Mouse (Mus musculus): ENCODE measurements around the gene Tsen2.

DNA sequence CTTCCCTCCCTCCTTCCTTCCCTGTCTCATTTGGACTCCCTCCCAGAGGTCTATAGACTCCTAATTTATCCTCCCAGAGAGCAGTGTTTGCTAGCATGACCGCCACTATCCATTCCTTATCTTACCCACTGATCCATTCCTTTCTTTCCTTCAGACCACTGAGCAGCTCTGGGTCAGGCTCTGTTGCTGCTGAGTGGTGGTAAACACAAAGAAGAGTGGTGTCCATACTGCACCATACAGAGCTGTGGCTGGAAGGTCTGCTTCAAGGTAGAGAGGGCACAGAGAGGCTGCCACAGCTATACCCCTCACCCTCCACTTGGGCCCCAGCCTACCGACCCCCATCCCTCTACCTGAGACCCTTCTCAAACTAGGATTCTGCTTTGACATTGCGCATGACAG, 40.3 kb upstream of the Tsen2 start:
- TF ChIP-seq CTCF (IDR thresholded peaks at IDR 0.05; ENCODE audit: control insufficient read depth, insufficient read depth, insufficient replicate concordance, low read depth, low read length) (no peak), POLR2A (IDR thresholded peaks at IDR 0.05; ENCODE audit: control insufficient read depth, low read depth, low read length) (no peak)

Data from testis, adult 2 months (tissue).